Mouse (Mus musculus) hindbrain, embryonic 13.5 days (tissue): ENCODE results near the gene Uaca. TPM values are rescaled to one million over a fixed set of nuclear protein-coding genes. Genes with fewer than 3 reads are reported as not detected.

Experiments used
- ATAC-seq: fragments of 200-750 bp; cut with Nextera tagmentation; 2 replicates; pipeline ENCODE4 v1.8.0; 2017; ENCODE audit warnings: moderate TSS enrichment; ENCODE audit not compliant: low FRiP score
- H3K27ac ChIP-seq: fragments of 300-500 bp; sonication (generic); 2 replicates; pipeline ENCODE4 v1.5.1; 2015; ENCODE audit warnings: inconsistent platforms, mild to moderate bottlenecking, moderate library complexity
- H3K27me3 ChIP-seq: fragments of 300-500 bp; sonication (generic); 2 replicates; pipeline ENCODE4 v1.6.1; 2015; ENCODE audit warnings: mild to moderate bottlenecking, inconsistent platforms
- H3K36me3 ChIP-seq: fragments of 300-500 bp; sonication (generic); 2 replicates; pipeline ENCODE4 v1.6.1; 2015; ENCODE audit warnings: mild to moderate bottlenecking, inconsistent platforms
- H3K4me1 ChIP-seq: fragments of 300-500 bp; sonication (generic); replicated peaks from 2 replicates; pipeline ENCODE4 v1.6.1; 2015; ENCODE audit warnings: inconsistent platforms
- H3K4me2 ChIP-seq: fragments of 300-500 bp; sonication (generic); 2 replicates; pipeline ENCODE4 v1.6.1; 2015; ENCODE audit warnings: inconsistent platforms, mild to moderate bottlenecking, moderate library complexity
- H3K4me3 ChIP-seq: fragments of 300-500 bp; sonication (generic); 2 replicates; pipeline ENCODE4 v1.5.1; 2015; ENCODE audit warnings: mild to moderate bottlenecking, inconsistent platforms
- H3K9ac ChIP-seq: fragments of 300-500 bp; sonication (generic); 2 replicates; pipeline ENCODE4 v1.6.1; 2015; ENCODE audit warnings: mild to moderate bottlenecking, inconsistent platforms
- H3K9me3 ChIP-seq: fragments of 300-500 bp; sonication (generic); 2 replicates; pipeline ENCODE4 v1.6.1; 2016; ENCODE audit warnings: inconsistent platforms
- WGBS: fragments of 180-500 bp; shearing (Covaris S2); methylation state at CpG from one replicate; pipeline ENCODE4 v1.1.7; 2015; 5-methylcytosine and 5-hydroxymethylcytosine counted together
- polyA plus RNA-seq: library from polyadenylated mRNA; unstranded; fragments of >200 nt; fragmentation: Nextera tagmentation; extraction: Ambion mirVana; gene quantifications from 2 replicates; pipeline ENCODE4 v1.2.1, GENCODE M21; 2015

Uaca gene
- polyA plus RNA-seq = 22.5 and 23.9 TPM in 2 replicates

DNA sequence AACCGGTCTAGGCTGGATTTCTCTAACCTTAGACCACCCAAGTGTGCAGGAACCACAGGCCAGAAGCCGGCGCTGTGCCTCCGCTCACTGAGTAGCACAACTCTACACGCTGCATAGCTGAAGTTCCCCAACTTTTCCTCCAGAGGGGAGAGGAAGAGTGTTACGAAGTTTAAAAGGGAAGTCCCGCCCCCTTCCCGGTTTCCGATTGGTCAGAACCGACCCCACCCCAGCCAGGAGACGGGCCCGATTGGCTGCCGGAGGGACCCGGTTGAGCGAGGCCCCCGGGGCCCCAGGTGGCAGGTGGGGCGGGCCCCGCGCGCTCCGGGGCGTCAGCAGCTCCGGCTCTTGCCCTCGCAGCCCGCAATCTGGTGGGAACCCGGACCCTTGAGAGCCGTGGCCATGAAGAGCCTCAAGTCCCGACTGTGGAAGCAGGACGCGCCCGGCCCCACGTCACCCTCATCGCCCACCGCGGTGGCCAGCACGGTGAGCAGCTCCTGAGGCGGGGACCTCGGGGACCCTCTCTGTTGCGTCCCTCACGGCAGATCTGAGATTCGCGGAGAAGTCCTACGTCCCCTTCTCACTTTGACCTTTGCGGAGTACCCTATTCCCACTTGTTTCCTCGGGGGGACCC is at the start of gene Uaca:
Gene Uaca (plus strand): TSS at position 333 of the 631 bp plus-strand sequence.
- peak; percentile 93 for ATAC-seq
- H3K4me1 ChIP-seq = peaks cover 7% of the 10 kb centered on the region; the same call in 1 of the 2 replicates
- peaks cover 9% of the 10 kb centered on the region; the same call in 1 of the 2 replicates for H3K27me3 ChIP-seq
- peak within 1 kb of the TSS; percentile 66 for H3K27ac ChIP-seq
- no peaks in the 10 kb centered on the region for H3K9me3 ChIP-seq
- H3K36me3 ChIP-seq = no peaks in the 10 kb centered on the region
- peak within 1 kb of the TSS; percentile 71 for H3K4me3 ChIP-seq
- 1% methylated on average over 45 of the region's 45 CpGs for WGBS
- peak within 1 kb of the TSS; percentile 99 for H3K4me2 ChIP-seq
- peak within 1 kb of the TSS; percentile 79 for H3K9ac ChIP-seq

DNA sequence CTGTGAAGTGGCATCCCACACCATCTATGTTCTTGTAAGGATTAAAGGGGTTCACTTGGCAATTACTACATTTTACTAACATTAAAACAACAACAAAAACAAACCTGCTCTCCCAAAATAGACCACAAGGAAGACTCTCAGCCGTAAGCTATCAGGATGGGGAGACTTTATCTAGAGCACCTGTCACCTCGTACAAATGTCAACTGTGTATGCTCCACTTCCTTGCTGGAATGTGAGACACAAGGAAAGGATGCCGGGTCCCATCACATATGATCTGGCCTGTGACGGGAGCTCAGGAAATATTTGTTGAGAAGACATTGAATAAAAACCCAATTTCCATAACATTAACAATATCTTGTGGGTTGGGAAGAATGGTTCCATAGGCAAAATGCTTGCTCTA is 49.4 kb upstream of the Uaca start:
- 69% methylated on average over 4 of the region's 4 CpGs for WGBS
- Histone ChIP-seq H3K27me3 (no peaks in the 10 kb centered on the region), H3K4me3 (no peak overlapping the region), H3K4me2 (no peak overlapping the region), H3K36me3 (no peaks in the 10 kb centered on the region), H3K9me3 (no peaks in the 10 kb centered on the region), H3K9ac (no peak overlapping the region), H3K27ac (no peak overlapping the region), H3K4me1 (peaks cover 11% of the 10 kb centered on the region; the same call in 1 of the 2 replicates)
- ATAC-seq = no peak

DNA sequence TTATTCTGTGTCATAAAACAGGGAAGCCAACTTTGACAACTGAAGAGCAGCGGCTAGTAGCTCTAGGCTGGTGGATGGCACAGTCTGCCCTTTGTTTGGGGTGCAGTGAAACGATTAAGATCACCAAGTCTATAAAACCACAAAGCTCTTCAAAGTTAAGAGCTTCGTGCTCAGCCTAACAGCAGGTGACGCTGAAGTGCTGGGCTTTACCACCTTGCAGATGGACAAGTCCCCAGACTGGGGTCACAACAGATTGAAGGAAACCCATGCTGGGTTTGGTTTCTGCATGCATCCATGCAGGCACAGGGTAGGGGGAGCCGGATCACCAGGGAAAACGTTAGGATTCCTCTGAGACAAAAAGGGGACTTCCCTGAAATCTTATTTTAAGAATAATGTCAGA is 47.8 kb upstream of the Uaca start:
- Histone ChIP-seq H3K9ac (no peak overlapping the region), H3K4me2 (no peak overlapping the region), H3K4me1 (peaks cover 11% of the 10 kb centered on the region; the same call in 1 of the 2 replicates), H3K27me3 (no peaks in the 10 kb centered on the region), H3K27ac (no peak overlapping the region), H3K9me3 (no peaks in the 10 kb centered on the region), H3K4me3 (no peak overlapping the region), H3K36me3 (no peaks in the 10 kb centered on the region)
- 62% methylated on average over 6 of the region's 6 CpGs for WGBS
- no peak for ATAC-seq

DNA sequence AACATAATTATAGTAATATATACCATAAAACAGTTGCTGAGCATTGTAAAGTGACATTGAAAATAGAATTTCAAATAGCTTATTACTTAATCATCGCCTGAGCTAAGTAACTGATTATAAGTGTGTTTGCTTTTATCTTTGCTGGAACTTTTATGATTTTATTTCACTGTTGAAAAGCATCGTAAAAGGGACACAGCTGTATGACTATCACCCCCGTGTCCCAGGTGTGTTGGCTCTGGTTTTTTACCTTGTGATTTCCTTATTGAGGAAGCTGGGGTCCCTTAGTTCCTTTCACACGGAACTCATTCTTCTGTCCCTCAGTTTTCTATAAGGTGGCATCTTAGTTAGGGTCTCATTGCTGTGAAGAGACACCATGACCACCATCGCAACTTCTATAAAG is 46.7 kb upstream of the Uaca start:
- no peak overlapping the region for H3K27ac ChIP-seq
- no peak overlapping the region for H3K9ac ChIP-seq
- no peak overlapping the region for H3K4me3 ChIP-seq
- peaks cover 9% of the 10 kb centered on the region; the same call in 1 of the 2 replicates for H3K4me1 ChIP-seq
- no peak for ATAC-seq
- no peaks in the 10 kb centered on the region for H3K36me3 ChIP-seq
- no peaks in the 10 kb centered on the region for H3K9me3 ChIP-seq
- H3K4me2 ChIP-seq = no peak overlapping the region
- no peaks in the 10 kb centered on the region for H3K27me3 ChIP-seq
- WGBS = 93% methylated on average over 5 of the region's 5 CpGs

DNA sequence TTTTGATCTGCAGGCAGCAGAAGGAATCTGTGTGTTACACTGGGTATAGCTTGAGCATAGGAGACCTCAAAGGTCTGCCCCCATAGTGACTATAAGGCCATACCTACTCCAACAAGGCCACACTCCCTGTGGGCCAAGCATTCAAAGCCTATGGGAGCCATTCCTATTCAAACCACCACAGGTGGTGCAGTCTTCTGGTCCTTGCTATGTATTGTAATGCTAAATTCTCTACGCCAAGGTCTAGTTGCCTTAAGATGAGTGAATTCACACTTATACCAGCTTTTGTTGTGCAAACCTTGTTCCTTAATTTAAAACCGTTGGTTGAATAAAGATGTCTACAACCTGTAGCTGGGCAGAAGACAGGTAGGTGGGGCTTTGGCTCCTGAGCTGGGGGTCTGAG is 46.2 kb upstream of the Uaca start:
- H3K4me1 ChIP-seq = peaks cover 4% of the 10 kb centered on the region; the same call in 1 of the 2 replicates
- H3K4me3 ChIP-seq = no peak overlapping the region
- H3K9ac ChIP-seq = no peak overlapping the region
- H3K27ac ChIP-seq = no peak overlapping the region
- no peaks in the 10 kb centered on the region for H3K9me3 ChIP-seq
- WGBS = 83% methylated on average over 2 of the region's 2 CpGs
- ATAC-seq = no peak
- H3K27me3 ChIP-seq = no peaks in the 10 kb centered on the region
- H3K36me3 ChIP-seq = no peaks in the 10 kb centered on the region
- H3K4me2 ChIP-seq = no peak overlapping the region

DNA sequence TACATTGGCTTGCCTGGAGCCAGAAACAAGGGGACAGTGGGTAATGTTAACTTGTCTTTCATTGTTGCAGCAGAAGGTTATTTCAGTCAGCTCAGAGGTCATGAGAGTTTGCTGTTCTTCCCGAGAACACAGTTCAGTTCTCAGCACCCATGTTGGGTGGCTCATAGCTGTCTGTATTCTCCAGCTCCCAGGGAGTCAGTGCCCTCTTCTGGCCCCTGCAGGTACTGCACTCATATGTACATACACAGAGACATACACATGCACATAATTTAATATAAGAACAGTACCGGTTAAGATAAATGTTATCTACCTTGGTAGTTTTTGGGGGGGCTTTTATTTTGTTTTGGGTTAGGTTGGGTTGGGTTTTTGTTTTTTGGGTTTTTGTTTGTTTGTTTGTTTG is 45.2 kb upstream of the Uaca start:
- Histone ChIP-seq H3K27me3 (no peaks in the 10 kb centered on the region), H3K4me3 (no peak overlapping the region), H3K27ac (no peak overlapping the region), H3K9ac (no peak overlapping the region), H3K9me3 (no peaks in the 10 kb centered on the region), H3K4me2 (no peak overlapping the region), H3K36me3 (no peaks in the 10 kb centered on the region), H3K4me1 (no peaks in the 10 kb centered on the region)
- WGBS = 85% methylated on average over 2 of the region's 2 CpGs
- ATAC-seq = no peak

DNA sequence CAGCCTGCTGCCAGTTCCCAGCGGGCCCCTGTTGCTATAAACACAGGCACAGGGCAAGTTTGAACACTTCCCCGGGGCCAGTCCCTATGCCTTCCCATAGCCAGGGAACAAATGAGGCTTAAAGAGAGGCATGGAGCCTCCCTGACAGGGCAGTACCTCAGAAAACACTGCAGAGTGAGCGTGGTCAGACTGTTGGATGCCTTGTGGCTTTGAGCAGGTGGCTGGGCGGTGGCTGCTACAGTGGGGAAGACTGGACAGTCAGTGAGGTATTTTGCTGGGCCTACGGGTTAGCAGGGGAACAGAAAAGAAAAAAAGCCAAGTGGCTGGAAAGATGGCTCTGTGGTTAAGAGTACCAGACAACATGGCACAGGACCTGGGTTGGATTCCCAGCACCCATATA is 43.2 kb upstream of the Uaca start:
- Histone ChIP-seq H3K4me2 (no peak overlapping the region), H3K36me3 (no peaks in the 10 kb centered on the region), H3K9me3 (no peaks in the 10 kb centered on the region), H3K4me3 (no peak overlapping the region), H3K27me3 (no peaks in the 10 kb centered on the region), H3K27ac (no peak overlapping the region), H3K4me1 (no peaks in the 10 kb centered on the region), H3K9ac (no peak overlapping the region)
- 92% methylated on average over 5 of the region's 5 CpGs for WGBS
- no peak for ATAC-seq

DNA sequence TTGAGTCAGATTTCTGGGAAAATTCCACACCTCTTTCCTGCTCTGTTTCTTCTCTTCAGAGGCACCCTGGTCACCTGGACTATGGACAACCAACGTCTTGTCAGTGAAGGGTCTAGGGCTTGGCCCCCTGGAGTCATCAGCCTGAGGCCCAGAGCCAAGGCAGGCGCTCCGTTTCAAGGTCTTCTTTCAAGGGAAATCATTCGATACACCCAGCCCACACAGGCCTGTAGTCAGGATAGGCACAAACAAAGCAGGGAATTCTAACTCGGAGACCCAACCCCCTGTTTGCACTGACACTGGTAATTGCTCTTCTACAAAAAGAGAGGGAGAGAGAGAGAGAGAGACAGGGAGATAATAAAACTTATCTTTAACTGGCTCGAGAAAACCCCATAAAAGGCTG is 42.4 kb upstream of the Uaca start:
- Histone ChIP-seq H3K4me1 (no peaks in the 10 kb centered on the region), H3K36me3 (no peaks in the 10 kb centered on the region), H3K4me3 (no peak overlapping the region), H3K27me3 (no peaks in the 10 kb centered on the region), H3K27ac (no peak overlapping the region), H3K4me2 (no peak overlapping the region), H3K9ac (no peak overlapping the region), H3K9me3 (no peaks in the 10 kb centered on the region)
- WGBS = 61% methylated on average over 6 of the region's 6 CpGs
- no peak for ATAC-seq

DNA sequence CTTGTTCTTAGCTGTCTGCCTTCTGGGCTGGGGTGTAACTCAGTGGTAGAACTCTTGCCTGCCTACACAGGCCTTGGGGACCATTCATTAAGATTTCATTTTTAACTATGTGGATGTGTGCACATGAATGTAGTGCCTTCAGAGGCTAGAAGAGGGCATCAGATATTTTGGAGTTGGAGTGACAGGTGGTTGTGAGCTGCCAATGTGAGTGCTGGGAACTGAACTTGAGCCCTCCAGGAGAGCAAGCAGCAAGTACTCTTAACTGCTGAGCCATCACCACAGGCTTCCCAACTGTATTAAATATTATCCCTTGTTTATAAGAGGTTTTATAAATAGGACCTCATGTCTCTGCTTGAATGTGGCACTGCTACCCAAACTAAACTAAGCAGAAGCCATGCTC is 41.7 kb upstream of the Uaca start:
- H3K4me3 ChIP-seq = no peak overlapping the region
- no peaks in the 10 kb centered on the region for H3K4me1 ChIP-seq
- no peak for ATAC-seq
- H3K9ac ChIP-seq = no peak overlapping the region
- no peaks in the 10 kb centered on the region for H3K36me3 ChIP-seq
- no peaks in the 10 kb centered on the region for H3K27me3 ChIP-seq
- no peak overlapping the region for H3K4me2 ChIP-seq
- no peaks in the 10 kb centered on the region for H3K9me3 ChIP-seq
- H3K27ac ChIP-seq = no peak overlapping the region

DNA sequence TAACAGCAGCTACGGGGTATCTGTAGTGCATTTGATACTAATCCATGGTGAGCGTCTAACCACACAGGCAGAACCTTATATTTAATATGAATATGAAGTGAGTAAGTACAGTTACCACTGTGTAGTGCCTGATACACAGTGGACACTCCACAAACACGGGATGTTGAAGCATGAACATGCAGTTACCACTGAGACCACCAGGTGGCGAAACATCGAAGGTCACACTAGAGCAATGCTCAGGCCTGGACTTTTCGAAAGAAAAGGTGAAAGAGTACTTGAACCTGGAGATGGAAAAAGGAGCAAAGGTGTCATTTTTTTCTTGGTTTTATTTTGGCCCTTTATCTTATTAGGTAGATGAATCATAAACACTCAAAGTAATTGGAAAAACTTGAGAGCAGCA is 38.1 kb upstream of the Uaca start:
- Histone ChIP-seq H3K27ac (no peak overlapping the region), H3K4me2 (no peak overlapping the region), H3K36me3 (no peaks in the 10 kb centered on the region), H3K4me1 (no peaks in the 10 kb centered on the region), H3K9ac (no peak overlapping the region), H3K4me3 (no peak overlapping the region), H3K9me3 (no peaks in the 10 kb centered on the region), H3K27me3 (no peaks in the 10 kb centered on the region)
- WGBS = 38% methylated on average over 6 of the region's 6 CpGs
- no peak for ATAC-seq

DNA sequence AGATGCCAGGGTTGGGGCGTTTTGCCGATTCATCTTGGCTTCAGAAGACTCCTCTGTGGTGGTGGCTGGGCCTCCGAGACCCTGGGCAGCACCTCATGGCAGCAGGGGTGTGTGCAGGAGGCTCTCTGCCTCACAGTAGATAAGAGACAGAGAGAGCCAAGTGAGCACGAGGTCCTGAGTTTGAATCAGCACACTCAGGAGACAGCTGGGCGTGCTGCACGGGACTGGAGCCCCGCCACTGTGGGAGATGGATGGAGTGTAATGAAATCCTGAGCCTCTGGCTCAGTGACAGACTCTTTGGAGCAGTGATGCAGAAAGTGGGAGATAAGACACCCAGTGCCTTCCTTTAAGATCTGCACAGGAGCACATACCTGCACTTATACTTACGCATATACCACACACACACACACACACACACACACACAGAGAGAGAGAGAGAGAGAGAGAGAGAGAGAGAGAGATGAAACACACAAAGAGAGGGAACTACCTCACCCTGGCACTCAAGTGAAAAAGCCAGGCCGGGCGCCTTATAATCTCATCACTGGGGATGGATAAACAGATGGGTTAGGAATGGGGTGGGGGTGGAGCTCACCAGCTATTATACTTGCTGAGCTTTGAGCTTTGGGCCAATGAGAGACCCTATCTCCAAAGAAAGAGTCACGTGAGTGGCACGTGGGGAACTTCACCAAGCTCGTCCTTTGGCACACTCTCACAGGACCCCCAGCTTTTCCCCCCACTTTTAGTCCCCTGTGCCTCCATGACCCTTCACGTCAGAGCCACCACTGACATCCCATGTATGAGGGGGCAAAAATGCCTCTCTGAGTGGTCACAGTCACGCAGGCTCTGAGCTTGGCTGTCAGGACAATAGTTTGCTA is 37.2 kb upstream of the Uaca start:
- no peak for ATAC-seq
- no peaks in the 10 kb centered on the region for H3K27me3 ChIP-seq
- H3K27ac ChIP-seq = 0 out of 2 replicates have a peak overlapping the region, but pooled peaks have one; percentile 18
- no peaks in the 10 kb centered on the region for H3K4me1 ChIP-seq
- H3K4me3 ChIP-seq = no peak overlapping the region
- no peaks in the 10 kb centered on the region for H3K36me3 ChIP-seq
- H3K9ac ChIP-seq = no peak overlapping the region
- no peaks in the 10 kb centered on the region for H3K9me3 ChIP-seq
- 77% methylated on average over 15 of the region's 15 CpGs for WGBS
- no peak overlapping the region for H3K4me2 ChIP-seq

DNA sequence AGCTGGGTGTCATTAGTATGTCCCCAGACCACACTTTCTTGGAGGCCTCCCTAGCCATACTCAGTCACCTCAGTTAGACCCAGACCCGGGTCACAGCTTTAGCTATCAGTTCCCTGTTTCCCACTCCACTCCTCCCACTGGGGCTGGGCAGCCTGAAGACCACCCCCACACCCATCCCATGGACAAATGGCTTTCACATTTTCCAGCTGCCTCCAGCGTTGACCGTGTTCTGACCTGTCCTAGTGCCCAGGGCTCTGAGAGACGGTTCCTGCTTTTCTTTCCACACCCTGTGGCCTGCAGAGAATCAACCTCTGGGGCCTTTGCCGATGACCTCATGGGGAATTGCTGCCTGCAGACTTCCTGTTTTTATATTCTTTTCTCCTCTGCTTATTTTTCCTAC is 36.5 kb upstream of the Uaca start:
- no peak for ATAC-seq
- no peaks in the 10 kb centered on the region for H3K9me3 ChIP-seq
- no peaks in the 10 kb centered on the region for H3K4me1 ChIP-seq
- H3K36me3 ChIP-seq = no peaks in the 10 kb centered on the region
- H3K9ac ChIP-seq = no peak overlapping the region
- no peak overlapping the region for H3K27ac ChIP-seq
- WGBS = 53% methylated on average over 5 of the region's 5 CpGs
- H3K4me2 ChIP-seq = no peak overlapping the region
- no peak overlapping the region for H3K4me3 ChIP-seq
- no peaks in the 10 kb centered on the region for H3K27me3 ChIP-seq
